Mouse (Mus musculus) forebrain, embryonic 14.5 days (tissue): ENCODE data around the gene B3gnt6. TPM values are rescaled to one million over a fixed set of nuclear protein-coding genes. Genes with fewer than 3 reads are reported as not detected.
A peak's percentile ranks its signal among the peaks of the same experiment; 100 is the strongest.

Experiments
- ATAC-seq: fragments of 200-750 bp; cut with Nextera tagmentation; 2 replicates; pipeline ENCODE4 v1.8.0; 2017; ENCODE audit warnings: mild to moderate bottlenecking, moderate library complexity
- DNase-seq: peaks from one replicate; pipeline ENCODE4 v3.0.0-alpha.2; 2015; ENCODE audit warnings: low spot score
- H3K27ac ChIP-seq: fragments of 300-500 bp; sonication (generic); 2 replicates; pipeline ENCODE4 v1.5.1; 2014; ENCODE audit warnings: low read depth, mild to moderate bottlenecking, control low read depth, low read length, moderate library complexity
- H3K27me3 ChIP-seq: fragments of 300-500 bp; sonication (generic); replicated peaks from 2 replicates; pipeline ENCODE4 v1.6.1; 2014; ENCODE audit warnings: low read length, control low read depth, mixed read lengths; ENCODE audit not compliant: control insufficient read depth, insufficient read depth
- H3K36me3 ChIP-seq: fragments of 300-500 bp; sonication (generic); 2 replicates; pipeline ENCODE4 v1.6.1; 2014; ENCODE audit warnings: low read length, control low read depth; ENCODE audit not compliant: control insufficient read depth, insufficient read depth
- H3K4me1 ChIP-seq: fragments of 300-500 bp; sonication (generic); 2 replicates; pipeline ENCODE4 v1.6.1; 2014; ENCODE audit warnings: antibody characterized with exemption, low read length, control low read depth; ENCODE audit not compliant: control insufficient read depth, insufficient read depth
- H3K4me2 ChIP-seq: fragments of 300-500 bp; sonication (generic); 2 replicates; pipeline ENCODE4 v1.6.1; 2014; ENCODE audit warnings: mild to moderate bottlenecking, control low read depth, low read length
- H3K4me3 ChIP-seq: fragments of 300-500 bp; sonication (generic); 2 replicates; pipeline ENCODE4 v1.5.1; 2014; ENCODE audit warnings: low read depth, low read length, control low read depth
- H3K9ac ChIP-seq: fragments of 300-500 bp; sonication (generic); 2 replicates; pipeline ENCODE4 v1.6.1; 2014; ENCODE audit warnings: mild to moderate bottlenecking, low read length, control low read depth, moderate library complexity
- H3K9me3 ChIP-seq: fragments of 300-500 bp; sonication (generic); replicated peaks from 2 replicates; pipeline ENCODE4 v1.6.1; 2016; ENCODE audit warnings: low read length, control low read depth, mixed read lengths; ENCODE audit not compliant: control insufficient read depth
- WGBS: fragments of 180-500 bp; shearing (Covaris S2); extraction: QIAGEN DNeasy Blood & Tissue Kit; methylation state at CpG from one replicate; pipeline ENCODE4 v1.1.7; 2014; 5-methylcytosine and 5-hydroxymethylcytosine counted together
- polyA plus RNA-seq: library from polyadenylated mRNA; unstranded; fragments of >200 nt; fragmentation: Nextera tagmentation; extraction: Ambion mirVana; gene quantifications from 2 replicates; pipeline ENCODE4 v1.2.1, GENCODE M21; 2014

Gene B3gnt6
- polyA plus RNA-seq, 1 experiment from 2014 or later: 0.19 TPM

DNA sequence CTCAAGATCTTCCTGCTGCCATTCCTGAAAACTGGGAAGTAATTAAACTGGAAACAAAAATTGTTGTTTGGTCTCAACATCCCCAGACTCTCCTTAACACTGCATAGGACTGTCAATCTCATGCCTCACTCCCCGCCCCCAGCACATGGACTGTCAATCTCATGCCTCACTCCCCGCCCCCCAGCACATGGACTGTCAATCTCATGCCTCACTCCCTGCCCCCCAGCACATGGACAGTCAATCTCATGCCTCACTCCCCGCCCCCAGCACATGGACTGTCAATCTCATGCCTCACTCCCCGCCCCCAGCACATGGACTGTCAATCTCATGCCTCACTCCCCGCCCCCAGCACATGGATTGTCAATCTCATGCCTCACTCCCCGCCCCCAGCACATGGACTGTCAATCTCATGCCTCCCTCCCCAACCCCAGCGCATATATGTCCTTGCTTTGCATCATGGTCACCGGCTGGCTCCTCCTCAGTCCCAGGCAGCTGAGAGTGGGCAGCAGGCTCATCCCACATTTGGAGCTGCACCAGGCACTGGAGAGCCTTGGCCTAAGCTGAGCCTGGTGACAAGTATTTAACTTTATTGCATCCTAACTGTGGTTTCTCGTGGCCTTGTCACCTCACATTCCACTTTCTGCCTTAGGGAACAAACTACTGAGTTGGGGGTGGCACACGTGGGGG, 50.4 kb downstream of the B3gnt6 start:
- H3K9ac ChIP-seq: no peak overlapping the region
- H3K4me2 ChIP-seq: no peak overlapping the region
- WGBS: 71% methylated on average over 10 of the region's 10 CpGs
- H3K9me3 ChIP-seq: no peaks in the 10 kb centered on the region
- DNase-seq (peak; percentile 73), ATAC-seq (peak; percentile 47; the same call in 1 of the 2 replicates)
- H3K4me1 ChIP-seq: peaks cover 7% of the 10 kb centered on the region
- H3K4me3 ChIP-seq: no peak overlapping the region
- H3K27me3 ChIP-seq: no peaks in the 10 kb centered on the region
- H3K36me3 ChIP-seq: 0 out of 2 replicates have a peak, but pooled peaks cover 3% of the 10 kb centered on the region
- H3K27ac ChIP-seq: peak overlapping the region; percentile 49; the same call in 1 of the 2 replicates

GRCm38 (mm10) chr7:98147766-98148165, 51.5 kb downstream of the B3gnt6 start:
- Histone ChIP-seq H3K27me3 (no peaks in the 10 kb centered on the region), H3K9me3 (no peaks in the 10 kb centered on the region), H3K4me2 (no peak overlapping the region), H3K4me3 (no peak overlapping the region), H3K36me3 (0 out of 2 replicates have a peak, but pooled peaks cover 3% of the 10 kb centered on the region), H3K9ac (no peak overlapping the region), H3K27ac (peak overlapping the region; percentile 49; the same call in 1 of the 2 replicates), H3K4me1 (peaks cover 7% of the 10 kb centered on the region)
- ATAC-seq (no peak), DNase-seq (no peak)
- WGBS: 72% methylated on average over 8 of the region's 8 CpGs

GRCm38 (mm10) chr7:98146447-98146845, 52.8 kb downstream of the B3gnt6 start:
- H3K4me3 ChIP-seq: no peak overlapping the region
- 80% methylated on average over 8 of the region's 8 CpGs for WGBS
- no peak for ATAC-seq
- peak overlapping the region; percentile 27; the same call in 1 of the 2 replicates for H3K27ac ChIP-seq
- no peak for DNase-seq
- peaks cover 7% of the 10 kb centered on the region for H3K4me1 ChIP-seq
- H3K9ac ChIP-seq: no peak overlapping the region
- no peaks in the 10 kb centered on the region for H3K9me3 ChIP-seq
- 0 out of 2 replicates have a peak, but pooled peaks cover 3% of the 10 kb centered on the region for H3K36me3 ChIP-seq
- no peaks in the 10 kb centered on the region for H3K27me3 ChIP-seq
- no peak overlapping the region for H3K4me2 ChIP-seq

DNA sequence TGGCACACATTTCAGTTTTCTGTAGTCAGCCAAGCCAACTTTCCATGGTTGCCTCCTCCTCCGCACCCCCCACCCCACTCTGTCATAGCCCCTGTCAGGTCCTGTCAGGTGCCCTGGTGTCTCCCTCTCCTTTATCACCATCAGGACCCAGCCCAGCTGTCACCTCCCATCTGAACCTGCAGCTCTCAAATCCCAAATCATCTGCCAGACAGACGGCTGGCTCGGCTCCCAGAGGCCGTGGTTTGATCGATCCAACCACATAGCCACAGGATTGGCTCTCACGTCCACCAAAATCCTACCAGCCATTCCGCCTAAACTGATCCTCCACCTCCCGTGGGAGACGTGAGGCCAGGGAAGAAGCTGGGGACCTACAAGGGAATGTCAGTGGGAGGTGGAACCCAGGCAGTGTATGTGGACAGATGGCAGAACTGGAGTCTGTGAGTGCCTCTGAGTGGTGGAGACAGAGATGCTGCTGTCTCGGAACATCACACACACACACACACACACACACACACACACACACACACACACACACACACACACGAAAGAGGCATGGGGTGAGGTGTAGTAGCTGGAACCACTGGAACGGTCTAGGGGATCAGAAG, 53.3 kb downstream of the B3gnt6 start:
- H3K9me3 ChIP-seq: no peaks in the 10 kb centered on the region
- no peak overlapping the region for H3K9ac ChIP-seq
- peaks cover 7% of the 10 kb centered on the region for H3K4me1 ChIP-seq
- H3K27ac ChIP-seq: no peak overlapping the region
- 80% methylated on average over 12 of the region's 12 CpGs for WGBS
- no peak for DNase-seq
- peak; percentile 15; the same call in 1 of the 2 replicates for ATAC-seq
- H3K27me3 ChIP-seq: no peaks in the 10 kb centered on the region
- 0 out of 2 replicates have a peak, but pooled peaks cover 3% of the 10 kb centered on the region for H3K36me3 ChIP-seq
- no peak overlapping the region for H3K4me3 ChIP-seq
- no peak overlapping the region for H3K4me2 ChIP-seq

DNA sequence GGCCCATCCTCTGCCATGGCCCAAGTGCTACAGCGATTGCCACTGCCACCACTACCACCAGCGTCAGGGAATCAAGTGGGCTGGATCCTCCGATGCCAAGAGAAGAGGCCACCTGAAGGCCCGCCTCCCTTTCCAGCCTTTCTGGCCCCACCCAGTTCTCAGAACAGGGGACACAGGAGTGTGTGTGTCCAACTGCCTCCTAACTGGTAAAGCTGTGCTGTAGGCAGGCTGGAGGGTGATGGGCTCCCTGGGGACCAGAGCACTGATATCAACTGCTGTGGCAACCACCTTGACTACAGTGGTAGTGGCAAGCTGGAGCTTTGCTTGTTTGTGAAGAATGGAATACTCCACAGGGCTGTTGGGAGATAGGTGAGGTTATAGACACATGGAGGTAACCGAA, 53.9 kb downstream of the B3gnt6 start, which contains the start of gene Omp:
Gene Omp (minus strand): TSS at position 101 of the 400 bp plus-strand sequence.
- WGBS: 90% methylated on average over 5 of the region's 5 CpGs
- peaks cover 7% of the 10 kb centered on the region for H3K4me1 ChIP-seq
- H3K9me3 ChIP-seq: no peaks in the 10 kb centered on the region
- H3K4me3 ChIP-seq: no peak within 1 kb of the TSS
- H3K27ac ChIP-seq: 0 out of 2 replicates have a peak within 1 kb of the TSS, but pooled peaks have one; percentile 27
- H3K27me3 ChIP-seq: no peaks in the 10 kb centered on the region
- H3K9ac ChIP-seq: no peak within 1 kb of the TSS
- ATAC-seq (no peak), DNase-seq (no peak)
- 0 out of 2 replicates have a peak, but pooled peaks cover 3% of the 10 kb centered on the region for H3K36me3 ChIP-seq
- no peak within 1 kb of the TSS for H3K4me2 ChIP-seq

- DNase-seq (no peak), ATAC-seq (no peak)
- H3K4me1 ChIP-seq: no peaks in the 10 kb centered on the region
- no peak overlapping the region for H3K27ac ChIP-seq
- no peak overlapping the region for H3K4me3 ChIP-seq
- no peaks in the 10 kb centered on the region for H3K9me3 ChIP-seq
- WGBS: 64% methylated on average over 3 of the region's 3 CpGs
- no peaks in the 10 kb centered on the region for H3K27me3 ChIP-seq
- H3K4me2 ChIP-seq: no peak overlapping the region
- 0 out of 2 replicates have a peak, but pooled peaks cover 3% of the 10 kb centered on the region for H3K36me3 ChIP-seq
- H3K9ac ChIP-seq: no peak overlapping the region
These were observed 56.6 kb downstream of the B3gnt6 start for GRCm38 (mm10) chr7:98142648-98143047.

Other genes with a start within 250 kb of the B3gnt6 start
- 7.7 and 10.7 TPM in 2 replicates for gene Myo7a, start 80.0 kb downstream of the B3gnt6 start, polyA plus RNA-seq
- 0.30 and 0.32 TPM in 2 replicates for gene Omp, start 54.0 kb downstream of the B3gnt6 start, polyA plus RNA-seq
- 6.1 and 8.2 TPM in 2 replicates for gene Capn5, start 21.2 kb downstream of the B3gnt6 start, polyA plus RNA-seq
- 10.1 and 11.3 TPM in 2 replicates for gene Acer3, start 121.7 kb upstream of the B3gnt6 start, polyA plus RNA-seq
- 10.5 and 10.8 TPM in 2 replicates for gene Tsku, start 161.8 kb upstream of the B3gnt6 start, polyA plus RNA-seq
- gene Gucy2d, start 240.9 kb upstream of the B3gnt6 start, polyA plus RNA-seq: 0.10 and 0.16 TPM in 2 replicates